Mouse (Mus musculus) embryonic facial prominence, embryonic 15.5 days (tissue): ENCODE measurements around the gene Phtf2. TPM values are rescaled to one million over a fixed set of nuclear protein-coding genes. Genes with fewer than 3 reads are reported as not detected.
"Not testable (repeated sequence)": the region's sequence is repeated elsewhere in the genome, so short reads cannot be mapped to it uniquely, and the experiment has no call there.

ENCODE experiments used
- ATAC-seq: fragments of 200-750 bp; cut with Nextera tagmentation; 2 replicates; pipeline ENCODE4 v1.8.0; 2017; ENCODE audit warnings: low read depth, moderate TSS enrichment; ENCODE audit not compliant: insufficient number of reproducible peaks, low FRiP score, low TSS enrichment
- H3K27ac ChIP-seq: fragments of 300-500 bp; sonication (generic); replicated peaks from 2 replicates; pipeline ENCODE4 v1.5.1; 2015; ENCODE audit warnings: mild to moderate bottlenecking, inconsistent platforms
- H3K27me3 ChIP-seq: fragments of 300-500 bp; sonication (generic); 2 replicates; pipeline ENCODE4 v1.6.1; 2015; ENCODE audit warnings: inconsistent platforms
- H3K36me3 ChIP-seq: fragments of 300-500 bp; sonication (generic); 2 replicates; pipeline ENCODE4 v1.6.1; 2015; ENCODE audit warnings: mild to moderate bottlenecking, inconsistent platforms
- H3K4me1 ChIP-seq: fragments of 300-500 bp; sonication (generic); 2 replicates; pipeline ENCODE4 v1.6.1; 2015; ENCODE audit warnings: inconsistent platforms
- H3K4me2 ChIP-seq: fragments of 300-500 bp; sonication (generic); replicated peaks from 2 replicates; pipeline ENCODE4 v1.6.1; 2015; ENCODE audit warnings: mild to moderate bottlenecking, inconsistent platforms
- H3K4me3 ChIP-seq: fragments of 300-500 bp; sonication (generic); replicated peaks from 2 replicates; pipeline ENCODE4 v1.5.1; 2015; ENCODE audit warnings: mild to moderate bottlenecking, inconsistent platforms
- H3K9ac ChIP-seq: fragments of 300-500 bp; sonication (generic); 2 replicates; pipeline ENCODE4 v1.6.1; 2015; ENCODE audit warnings: inconsistent platforms
- H3K9me3 ChIP-seq: fragments of 300-500 bp; sonication (generic); replicated peaks from 2 replicates; pipeline ENCODE4 v1.6.1; 2016; ENCODE audit warnings: inconsistent platforms
- WGBS: fragments of 180-500 bp; shearing (Covaris S2); methylation state at CpG from one replicate; pipeline ENCODE4 v1.1.7; 2015; 5-methylcytosine and 5-hydroxymethylcytosine counted together
- polyA plus RNA-seq: library from polyadenylated mRNA; unstranded; fragments of >200 nt; fragmentation: Nextera tagmentation; extraction: Ambion mirVana; gene quantifications from 2 replicates; pipeline ENCODE4 v1.2.1, GENCODE M21; 2015

Gene Phtf2
- polyA plus RNA-seq, 1 experiment from 2014 or later: 16.5 TPM

DNA sequence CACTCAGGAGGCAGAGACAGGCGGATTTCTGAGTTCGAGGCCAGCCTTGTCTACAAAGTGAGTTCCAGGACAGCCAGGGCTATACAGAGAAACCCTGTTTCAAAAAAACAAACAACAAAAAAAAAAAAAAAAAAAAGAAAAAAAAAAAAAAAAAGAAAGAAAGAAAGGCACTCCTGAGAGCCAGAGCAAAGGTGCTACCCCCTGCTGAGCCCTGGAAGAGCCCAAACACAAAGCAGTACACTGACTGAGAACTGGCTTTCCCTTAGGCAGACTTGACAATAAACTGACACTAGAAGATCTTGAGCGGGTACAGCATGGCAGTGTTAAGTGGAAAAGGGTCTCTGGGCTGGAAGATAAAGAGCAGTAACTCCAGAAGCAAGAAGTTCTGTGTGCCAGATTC is 119.5 kb downstream of the Phtf2 start:
- ATAC-seq, H3K36me3 ChIP-seq, H3K9me3 ChIP-seq, H3K4me2 ChIP-seq, H3K9ac ChIP-seq, H3K27me3 ChIP-seq, H3K4me1 ChIP-seq, H3K4me3 ChIP-seq, H3K27ac ChIP-seq: not testable (repeated sequence)
- WGBS: 95% methylated on average over 3 of the region's 3 CpGs

DNA sequence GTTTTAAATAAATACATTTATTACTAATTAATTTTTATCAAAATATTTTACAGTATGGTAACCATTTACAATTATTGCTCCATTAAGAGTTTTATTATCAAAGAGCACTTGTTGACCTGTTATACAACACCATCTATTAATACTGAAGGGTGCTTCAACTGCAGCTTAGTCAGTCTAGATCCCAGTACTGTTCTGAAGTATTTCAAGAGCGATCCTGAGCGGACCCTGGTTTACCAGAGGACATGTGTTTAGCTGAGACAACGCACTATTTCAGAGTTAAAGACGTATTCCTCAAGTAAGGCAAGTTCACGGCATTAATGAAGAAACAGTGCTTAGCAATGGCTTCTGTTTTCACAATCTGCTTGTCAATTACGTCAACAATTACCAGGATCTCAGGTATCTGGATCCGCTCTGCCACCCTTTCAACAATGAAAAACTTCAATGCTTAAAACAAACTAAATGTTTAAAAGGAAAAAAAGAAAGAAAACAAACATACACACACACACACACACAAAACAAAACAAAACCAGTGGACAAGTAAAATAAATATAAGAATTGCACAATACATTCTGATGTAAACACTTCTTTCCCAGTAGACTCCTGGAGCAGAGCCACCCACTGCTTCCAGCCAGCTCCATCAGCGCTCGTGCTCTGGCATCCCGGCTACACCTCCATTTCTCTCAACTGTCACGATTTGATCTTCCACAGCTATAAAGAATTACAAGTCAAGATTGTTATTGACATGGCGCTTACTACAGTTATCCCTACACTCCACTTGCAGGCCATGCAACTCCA is 121.4 kb downstream of the Phtf2 start:
- Histone ChIP-seq H3K4me3 (no peak overlapping the region), H3K4me2 (no peak overlapping the region), H3K9ac (no peak overlapping the region), H3K27ac (no peak overlapping the region), H3K27me3 (no peaks in the 10 kb centered on the region), H3K36me3 (peaks cover 9% of the 10 kb centered on the region; the same call in 1 of the 2 replicates), H3K4me1 (no peaks in the 10 kb centered on the region), H3K9me3 (no peaks in the 10 kb centered on the region)
- whole genome bisulfite sequencing: 87% methylated on average over 12 of the region's 12 CpGs
- ATAC-seq: no peak

DNA sequence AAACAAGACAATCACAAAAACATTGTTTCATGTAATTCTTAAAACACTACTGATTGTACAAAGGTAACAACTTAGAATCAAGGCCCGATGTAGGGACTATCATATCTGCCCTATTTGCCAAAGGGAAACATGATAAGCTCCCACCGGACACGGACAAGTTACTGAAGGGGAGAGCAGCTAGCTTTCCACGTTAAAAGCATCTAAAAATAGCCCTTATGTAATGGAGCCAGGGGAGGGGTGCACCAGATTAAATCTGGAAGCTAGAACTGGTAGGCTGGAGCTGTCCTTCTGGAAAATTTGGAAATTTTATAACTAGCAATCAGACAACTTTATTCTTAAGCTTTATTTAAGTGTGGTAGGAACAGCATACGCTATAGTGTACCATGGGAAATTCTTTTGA is 122.2 kb downstream of the Phtf2 start:
- no peak for ATAC-seq
- Histone ChIP-seq H3K4me2 (no peak overlapping the region), H3K36me3 (peaks cover 9% of the 10 kb centered on the region; the same call in 1 of the 2 replicates), H3K4me1 (no peaks in the 10 kb centered on the region), H3K4me3 (no peak overlapping the region), H3K27me3 (no peaks in the 10 kb centered on the region), H3K9me3 (no peaks in the 10 kb centered on the region), H3K9ac (no peak overlapping the region), H3K27ac (no peak overlapping the region)
- WGBS: 65% methylated on average over 5 of the region's 5 CpGs

GRCm38 (mm10) chr5:20753963-20754362 is 128.0 kb downstream of the Phtf2 start:
- WGBS: 48% methylated on average over 5 of the region's 5 CpGs
- no peaks in the 10 kb centered on the region for H3K27me3 ChIP-seq
- ATAC-seq: no peak

GRCm38 (mm10) chr5:20753096-20753495 is 128.8 kb downstream of the Phtf2 start:
- no peak for ATAC-seq
- 24% methylated on average over 2 of the region's 2 CpGs for WGBS
- 0 out of 2 replicates have a peak, but pooled peaks cover 3% of the 10 kb centered on the region for H3K36me3 ChIP-seq

More at GRCm38 (mm10) chr5:20753963-20754362, 128.0 kb downstream of the Phtf2 start:
- Histone ChIP-seq H3K36me3 (peaks cover 3% of the 10 kb centered on the region; the same call in 1 of the 2 replicates), H3K4me1 (peaks cover 12% of the 10 kb centered on the region; the same call in 1 of the 2 replicates), H3K27ac (no peak overlapping the region), H3K9me3 (no peaks in the 10 kb centered on the region), H3K4me3 (no peak overlapping the region), H3K9ac (no peak overlapping the region), H3K4me2 (no peak overlapping the region)

DNA sequence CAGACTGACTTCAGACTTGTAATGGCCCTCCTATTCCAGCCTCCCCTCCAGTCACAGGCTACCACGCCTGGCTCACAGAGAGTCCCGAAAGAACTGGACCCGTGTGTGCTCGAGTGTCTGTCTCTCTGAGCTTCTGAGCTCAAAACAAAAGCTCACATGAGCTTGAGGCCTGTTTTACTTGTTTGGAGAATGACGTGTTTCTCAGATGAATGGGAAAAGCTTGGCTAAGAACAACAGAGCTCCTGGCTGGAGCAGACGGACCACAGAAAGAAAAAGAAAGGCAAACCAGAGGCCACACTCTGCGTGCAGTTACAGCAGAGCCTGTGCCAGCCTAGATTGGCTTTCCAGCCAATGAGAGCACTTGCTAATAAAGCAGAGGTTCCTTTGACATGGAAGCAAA is 130.2 kb downstream of the Phtf2 start:
- H3K9ac ChIP-seq: no peak overlapping the region
- no peak overlapping the region for H3K4me2 ChIP-seq
- H3K4me1 ChIP-seq: peaks cover 12% of the 10 kb centered on the region; the same call in 1 of the 2 replicates
- no peaks in the 10 kb centered on the region for H3K9me3 ChIP-seq
- 45% methylated on average over 7 of the region's 7 CpGs for WGBS
- H3K27ac ChIP-seq: peak overlapping the region; percentile 45
- peak; percentile 59 for ATAC-seq
- H3K27me3 ChIP-seq: no peaks in the 10 kb centered on the region
- no peaks in the 10 kb centered on the region for H3K36me3 ChIP-seq
- H3K4me3 ChIP-seq: no peak overlapping the region

More at GRCm38 (mm10) chr5:20753096-20753495, 128.8 kb downstream of the Phtf2 start:
- Histone ChIP-seq H3K4me3 (no peak overlapping the region), H3K4me2 (no peak overlapping the region), H3K9me3 (no peaks in the 10 kb centered on the region), H3K27ac (no peak overlapping the region), H3K27me3 (no peaks in the 10 kb centered on the region), H3K4me1 (peaks cover 12% of the 10 kb centered on the region; the same call in 1 of the 2 replicates), H3K9ac (no peak overlapping the region)

DNA sequence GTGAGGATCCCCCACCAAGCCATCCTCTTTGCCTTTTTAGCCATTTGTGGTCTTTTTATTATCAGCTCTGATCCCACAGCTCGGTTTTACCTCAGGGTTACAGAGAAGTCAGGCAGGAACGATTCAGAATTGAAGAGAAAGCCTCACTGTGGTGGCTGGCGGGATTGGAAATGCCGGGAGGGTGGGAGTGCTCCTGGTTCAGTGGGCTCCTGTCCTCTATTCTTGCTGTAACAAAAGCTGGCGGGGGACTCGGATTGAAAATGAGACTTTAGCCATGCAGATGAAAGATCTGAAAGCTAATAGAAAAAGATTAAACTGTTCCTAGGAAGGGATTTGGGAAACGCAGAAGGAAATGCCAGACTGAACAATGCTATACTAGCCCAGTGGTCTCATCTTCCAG is 130.9 kb downstream of the Phtf2 start:
- no peak overlapping the region for H3K4me3 ChIP-seq
- no peak overlapping the region for H3K4me2 ChIP-seq
- 63% methylated on average over 7 of the region's 7 CpGs for WGBS
- H3K36me3 ChIP-seq: no peaks in the 10 kb centered on the region
- no peak for ATAC-seq
- H3K9ac ChIP-seq: no peak overlapping the region
- H3K27me3 ChIP-seq: no peaks in the 10 kb centered on the region
- peaks cover 12% of the 10 kb centered on the region; the same call in 1 of the 2 replicates for H3K4me1 ChIP-seq
- H3K9me3 ChIP-seq: no peaks in the 10 kb centered on the region
- 0 out of 2 replicates have a peak overlapping the region, but pooled peaks have one; percentile 45 for H3K27ac ChIP-seq

GRCm38 (mm10) chr5:20749535-20749934 is 132.4 kb downstream of the Phtf2 start:
- Histone ChIP-seq H3K4me2 (no peak overlapping the region), H3K27ac (no peak overlapping the region), H3K4me1 (peaks cover 12% of the 10 kb centered on the region; the same call in 1 of the 2 replicates), H3K9me3 (no peaks in the 10 kb centered on the region), H3K4me3 (no peak overlapping the region), H3K9ac (no peak overlapping the region), H3K27me3 (no peaks in the 10 kb centered on the region), H3K36me3 (no peaks in the 10 kb centered on the region)
- 71% methylated on average over 3 of the region's 3 CpGs for WGBS
- no peak for ATAC-seq

DNA sequence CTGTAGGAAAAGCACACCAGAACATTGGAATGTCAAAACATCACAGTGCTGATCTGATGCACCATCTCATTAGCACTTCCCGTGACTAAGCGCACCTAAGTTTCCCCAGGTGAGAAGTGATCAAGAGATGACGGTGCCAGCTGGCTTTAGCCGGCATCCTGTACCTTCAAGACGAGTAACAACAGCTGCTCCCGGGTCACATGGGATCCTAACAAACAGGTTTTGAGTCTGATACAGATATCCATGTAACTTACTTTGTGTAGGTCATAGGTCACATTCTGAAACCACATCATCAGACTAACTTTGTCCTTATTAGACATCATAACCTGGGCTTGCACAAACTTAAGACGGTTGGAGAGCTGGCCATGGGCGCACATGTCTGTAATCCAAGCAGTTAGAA is 133.1 kb downstream of the Phtf2 start:
- Histone ChIP-seq H3K27ac (no peak overlapping the region), H3K36me3 (no peaks in the 10 kb centered on the region), H3K27me3 (no peaks in the 10 kb centered on the region), H3K9me3 (no peaks in the 10 kb centered on the region), H3K4me3 (no peak overlapping the region), H3K4me1 (peaks cover 12% of the 10 kb centered on the region; the same call in 1 of the 2 replicates), H3K9ac (no peak overlapping the region), H3K4me2 (no peak overlapping the region)
- no peak for ATAC-seq
- 75% methylated on average over 8 of the region's 8 CpGs for WGBS

DNA sequence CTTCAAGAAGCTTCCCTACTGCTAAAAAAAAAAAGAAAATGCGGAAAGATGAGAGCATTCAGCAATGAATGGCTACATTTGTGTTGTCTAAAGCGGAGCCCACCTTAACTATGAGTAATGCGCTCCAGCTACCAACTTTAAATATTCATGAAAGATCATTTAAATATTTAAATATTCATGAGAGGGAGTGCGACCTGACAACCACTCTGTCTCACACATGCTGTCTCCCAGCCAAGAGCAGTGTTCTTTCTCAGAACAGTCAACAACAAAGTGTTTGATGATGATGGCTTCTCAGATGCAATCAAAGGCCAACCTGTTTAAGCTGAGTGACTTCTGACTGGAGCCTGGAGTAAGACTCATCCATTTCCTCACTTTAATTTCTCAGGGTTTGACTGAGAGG is 133.8 kb downstream of the Phtf2 start:
- peaks cover 9% of the 10 kb centered on the region; the same call in 1 of the 2 replicates for H3K4me1 ChIP-seq
- H3K9me3 ChIP-seq: no peaks in the 10 kb centered on the region
- no peak overlapping the region for H3K9ac ChIP-seq
- 80% methylated on average over 4 of the region's 4 CpGs for WGBS
- no peak overlapping the region for H3K4me3 ChIP-seq
- H3K36me3 ChIP-seq: no peaks in the 10 kb centered on the region
- H3K27ac ChIP-seq: no peak overlapping the region
- no peak overlapping the region for H3K4me2 ChIP-seq
- no peak for ATAC-seq
- no peaks in the 10 kb centered on the region for H3K27me3 ChIP-seq

DNA sequence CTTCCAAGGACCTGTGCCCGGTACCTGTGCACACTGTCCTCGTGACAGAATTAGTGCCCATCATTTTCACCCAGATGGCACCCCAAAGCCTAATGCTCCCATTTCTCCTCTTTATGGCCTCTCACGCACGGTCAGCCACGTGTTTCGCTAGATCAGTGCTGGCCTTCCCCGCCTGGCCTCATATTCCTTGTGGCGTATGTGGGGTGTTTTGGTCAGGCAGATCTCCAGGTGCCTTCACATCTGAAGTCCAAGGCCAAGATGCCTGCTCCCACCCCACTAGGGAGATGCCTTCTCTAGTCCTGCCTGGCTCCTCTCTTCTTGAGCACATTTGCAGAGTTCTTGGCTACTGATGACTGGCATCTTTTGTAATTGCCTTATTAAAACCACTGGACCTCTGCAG is 140.0 kb downstream of the Phtf2 start:
- H3K9me3 ChIP-seq: no peaks in the 10 kb centered on the region
- H3K4me2 ChIP-seq: no peak overlapping the region
- H3K9ac ChIP-seq: no peak overlapping the region
- no peaks in the 10 kb centered on the region for H3K36me3 ChIP-seq
- H3K27ac ChIP-seq: no peak overlapping the region
- ATAC-seq: no peak
- WGBS: 90% methylated on average over 8 of the region's 8 CpGs
- H3K4me3 ChIP-seq: no peak overlapping the region
- no peaks in the 10 kb centered on the region for H3K27me3 ChIP-seq
- H3K4me1 ChIP-seq: no peaks in the 10 kb centered on the region
